Mouse (Mus musculus) CD4-positive helper T cell, adult 2 months (primary cell): ENCODE results near the gene Il15ra.
A peak's percentile ranks its signal among the peaks of the same experiment; 100 is the strongest.

Experiments
- DNase-seq: peaks from one replicate; pipeline ENCODE4 v3.0.0-alpha.2; 2012; ENCODE audit warnings: low read depth, missing footprints, low spot score

The Il15ra gene

GRCm38 (mm10) chr2:11705201-11706025, at the start of gene Il15ra:
Il15ra (plus strand) TSS chr2:11705290.
- peak; percentile 82 for DNase-seq

GRCm38 (mm10) chr2:11657581-11657980, 47.5 kb upstream of the Il15ra start:
- DNase-seq = peak; percentile 79

- DNase-seq = no peak
Observed at GRCm38 (mm10) chr2:11659263-11659662, 45.8 kb upstream of the Il15ra start.

GRCm38 (mm10) chr2:11662143-11662906, 42.8 kb upstream of the Il15ra start:
- DNase-seq = peak; percentile 59

GRCm38 (mm10) chr2:11662907-11663230, 42.2 kb upstream of the Il15ra start:
- DNase-seq = peak; percentile 53

- peak; percentile 86 for DNase-seq
Observed at GRCm38 (mm10) chr2:11663961-11664360, 41.1 kb upstream of the Il15ra start.

GRCm38 (mm10) chr2:11664367-11664766, 40.7 kb upstream of the Il15ra start:
- DNase-seq = peak; percentile 27

- no peak for DNase-seq
Observed at GRCm38 (mm10) chr2:11664806-11665205, 40.3 kb upstream of the Il15ra start.

- DNase-seq = no peak
Observed at GRCm38 (mm10) chr2:11665326-11665725, 39.8 kb upstream of the Il15ra start.

GRCm38 (mm10) chr2:11672144-11672543, 32.9 kb upstream of the Il15ra start:
- DNase-seq = peak; percentile 67

- DNase-seq = no peak
Observed at GRCm38 (mm10) chr2:11679626-11680025, 25.5 kb upstream of the Il15ra start.

GRCm38 (mm10) chr2:11682712-11683111, 22.4 kb upstream of the Il15ra start:
- DNase-seq = no peak

- no peak for DNase-seq
Observed at GRCm38 (mm10) chr2:11686512-11686911, 18.6 kb upstream of the Il15ra start.

- peak; percentile 52 for DNase-seq
Observed at GRCm38 (mm10) chr2:11687436-11687835, 17.7 kb upstream of the Il15ra start.

- DNase-seq = no peak
Observed at GRCm38 (mm10) chr2:11690201-11690890, 14.7 kb upstream of the Il15ra start.

GRCm38 (mm10) chr2:11693352-11693751, 11.7 kb upstream of the Il15ra start:
- no peak for DNase-seq

GRCm38 (mm10) chr2:11694104-11694503, 11.0 kb upstream of the Il15ra start:
- no peak for DNase-seq

- no peak for DNase-seq
Observed at GRCm38 (mm10) chr2:11695867-11696266, 9.2 kb upstream of the Il15ra start.

GRCm38 (mm10) chr2:11698994-11699393, 6.1 kb upstream of the Il15ra start:
- DNase-seq = no peak

GRCm38 (mm10) chr2:11699905-11700304, 5.2 kb upstream of the Il15ra start:
- no peak for DNase-seq

GRCm38 (mm10) chr2:11706030-11706745, 1.1 kb downstream of the Il15ra start:
- no peak for DNase-seq

- DNase-seq = no peak
Observed at GRCm38 (mm10) chr2:11706746-11707065, 1.6 kb downstream of the Il15ra start.
